Mouse (Mus musculus): ENCODE measurements around the gene Yipf2. TPM values are rescaled to one million over a fixed set of nuclear protein-coding genes. Genes with fewer than 3 reads are reported as not detected.

The Yipf2 gene
- total and polyA plus RNA-seq, 3 experiments: 16.6 to 21.2 (median 17.5) TPM

DNA sequence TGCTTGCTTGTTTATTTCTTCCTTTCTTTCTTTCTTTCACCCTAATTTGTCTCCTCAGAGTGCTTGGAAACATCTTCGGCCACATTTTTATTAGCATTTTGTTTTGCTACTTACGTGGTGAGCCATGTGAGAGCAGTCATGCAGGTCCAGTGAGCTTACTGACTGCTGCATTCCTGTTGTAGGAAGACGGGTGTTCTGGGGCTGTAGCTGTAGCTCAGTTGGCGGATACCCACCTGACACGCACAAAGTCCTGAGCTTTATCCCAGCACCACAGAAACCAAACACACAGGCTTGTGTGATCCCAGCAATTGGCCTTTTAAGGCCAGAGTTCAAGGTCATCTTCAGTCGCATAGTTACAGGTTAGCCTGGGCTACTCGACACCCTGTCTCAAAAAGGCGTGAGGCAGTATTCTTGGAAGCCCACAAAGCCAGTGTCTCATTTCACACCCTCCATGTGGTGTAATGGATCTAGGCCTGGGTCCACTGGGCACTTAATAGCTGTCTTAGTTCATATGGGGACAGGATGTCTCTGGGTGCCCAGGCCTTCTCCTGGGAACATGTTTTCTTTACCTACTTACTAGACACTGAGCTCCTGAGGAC lies 23.9 kb downstream of the Yipf2 start:
- H3K36me3 ChIP-seq (replicated peaks in 1 of 2; ENCODE audit: control insufficient read depth in 1 of 2, insufficient read depth in 1 of 2, low read length in 1 of 2): peaks cover 30 to 73% of the 10 kb centered on the region in 2 experiments
- H3K9ac ChIP-seq (ENCODE audit: insufficient read depth, low read depth): no peak overlapping the region
- TF ChIP-seq JUND (conservative IDR thresholded peaks at IDR 0.05; ENCODE audit: low read depth, low read length): no peak
- no peak for TF ChIP-seq NELFE (IDR thresholded peaks at IDR 0.05; ENCODE audit: low read depth, low read length)
- no peak for TF ChIP-seq USF2 (conservative IDR thresholded peaks at IDR 0.05; ENCODE audit: low read depth, low read length)
- no peak for TF ChIP-seq MAX (IDR thresholded peaks at IDR 0.05; ENCODE audit: low read length)
- no peak for TF ChIP-seq NRF1 (IDR thresholded peaks at IDR 0.05; ENCODE audit: low read depth, low read length)
- no peak for TF ChIP-seq BHLHE40 (IDR thresholded peaks at IDR 0.05; ENCODE audit: low read depth, low read length)
- H3K4me3 ChIP-seq (replicated peaks in 1 of 3; ENCODE audit: low read depth in 2 of 3, low read length in 2 of 3, poor library complexity in 1 of 3): no peak overlapping the region
- DNase-seq (ENCODE audit: extremely low read depth): no peak
- in situ Hi-C loops (cut with MboI; ENCODE audit: low pct_ligation_motif_present, low pct_unique_long_range_greater_than_20kb, low sequenced_read_pairs) (no loop called here), dilution Hi-C loops (cut with MboI; ENCODE audit: extremely low pct_ligation_motif_present, extremely low pct_unique_long_range_greater_than_20kb, low sequenced_read_pairs) (no loop called here)
- peaks cover 4% of the 10 kb centered on the region for H3K79me2 ChIP-seq (replicated peaks; ENCODE audit: control insufficient read depth, extremely low read depth, insufficient read depth, poor library complexity, severe bottlenecking)
- no peak overlapping the region for H3K4me2 ChIP-seq (ENCODE audit: insufficient read depth, low read depth, poor library complexity, severe bottlenecking)
- H3K27ac ChIP-seq (ENCODE audit: insufficient read depth, low read depth): no peak overlapping the region
- no peaks in the 10 kb centered on the region for H3K27me3 ChIP-seq (replicated peaks)
- H3K4me1 ChIP-seq (ENCODE audit: control insufficient read depth in 1 of 2, insufficient read depth in 2 of 2): peaks cover 13 to 45% of the 10 kb centered on the region in 2 experiments
- H3K9me3 ChIP-seq (replicated peaks; ENCODE audit: low read length): no peaks in the 10 kb centered on the region

DNA sequence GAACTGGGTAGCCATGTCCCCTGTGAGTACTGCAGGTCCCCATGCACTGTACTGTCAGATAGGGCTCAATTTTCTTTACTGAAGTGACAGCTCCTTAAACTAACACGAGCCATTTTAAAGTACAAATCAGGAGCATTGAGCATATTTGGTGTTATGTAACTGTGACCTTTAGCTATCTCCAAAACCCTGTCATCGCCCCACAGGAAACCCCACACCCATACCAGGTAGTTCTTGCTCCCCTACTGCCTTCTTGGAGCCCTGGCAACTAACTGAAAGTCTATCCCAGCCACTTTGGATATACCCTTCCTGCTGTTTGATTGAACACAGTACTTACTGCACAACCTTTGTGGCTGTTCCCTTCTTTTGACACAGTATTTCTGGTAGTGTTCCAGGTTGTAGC lies 25.6 kb downstream of the Yipf2 start:
- in situ Hi-C loops (cut with MboI; ENCODE audit: low pct_ligation_motif_present, low pct_unique_long_range_greater_than_20kb, low sequenced_read_pairs) (no loop called here), dilution Hi-C loops (cut with MboI; ENCODE audit: extremely low pct_ligation_motif_present, extremely low pct_unique_long_range_greater_than_20kb, low sequenced_read_pairs) (no loop called here)
- DNase-seq (ENCODE audit: extremely low read depth): no peak
- peaks cover 4% of the 10 kb centered on the region for H3K79me2 ChIP-seq (replicated peaks; ENCODE audit: control insufficient read depth, extremely low read depth, insufficient read depth, poor library complexity, severe bottlenecking)
- TF ChIP-seq USF1 (IDR thresholded peaks at IDR 0.05; ENCODE audit: low read depth, low read length): no peak
- TF ChIP-seq MAZ (IDR thresholded peaks at IDR 0.05; ENCODE audit: low read depth, low read length): no peak
- no peak for TF ChIP-seq ZKSCAN1 (IDR thresholded peaks at IDR 0.05; ENCODE audit: borderline replicate concordance, low read depth, low read length)
- no peak for TF ChIP-seq CTCF (conservative IDR thresholded peaks at IDR 0.05 in 1 of 2, IDR thresholded peaks at IDR 0.05 in 1 of 2; ENCODE audit: low read depth in 2 of 2, low read length in 2 of 2)
- no peak for TF ChIP-seq MEF2A (IDR thresholded peaks at IDR 0.05; ENCODE audit: borderline replicate concordance, low read depth, low read length)
- no peak for TF ChIP-seq NRF1 (IDR thresholded peaks at IDR 0.05; ENCODE audit: low read depth, low read length)
- no peak for TF ChIP-seq TBP (conservative IDR thresholded peaks at IDR 0.05; ENCODE audit: low read depth, low read length)
- no peak for TF ChIP-seq MAX (IDR thresholded peaks at IDR 0.05; ENCODE audit: low read length)
- no peak for TF ChIP-seq SIN3A (IDR thresholded peaks at IDR 0.05; ENCODE audit: low read length)
- TF ChIP-seq POLR2AphosphoS2 (IDR thresholded peaks at IDR 0.05; ENCODE audit: low read depth, low read length): no peak
- no peak for TF ChIP-seq POLR2A (IDR thresholded peaks at IDR 0.05; ENCODE audit: low read depth, low read length)
- TF ChIP-seq HCFC1 (IDR thresholded peaks at IDR 0.05; ENCODE audit: low read depth, low read length): no peak
- no peak for TF ChIP-seq RAD21 (IDR thresholded peaks at IDR 0.05; ENCODE audit: low read depth, low read length)
- TF ChIP-seq JUN (IDR thresholded peaks at IDR 0.05; ENCODE audit: insufficient read depth, low read depth, low read length): no peak
- no peak for TF ChIP-seq MYC (IDR thresholded peaks at IDR 0.05; ENCODE audit: low read depth, low read length)
- no peak for TF ChIP-seq SMC3 (IDR thresholded peaks at IDR 0.05; ENCODE audit: low read depth, low read length)
- no peak for TF ChIP-seq BHLHE40 (IDR thresholded peaks at IDR 0.05; ENCODE audit: low read depth, low read length)
- H3K9me3 ChIP-seq (replicated peaks; ENCODE audit: low read length): no peaks in the 10 kb centered on the region
- H3K4me1 ChIP-seq (ENCODE audit: control insufficient read depth in 1 of 2, insufficient read depth in 2 of 2): peaks cover 13 to 45% of the 10 kb centered on the region in 2 experiments
- peaks cover 24 to 68% of the 10 kb centered on the region in 2 experiments for H3K36me3 ChIP-seq (replicated peaks in 1 of 2; ENCODE audit: control insufficient read depth in 1 of 2, insufficient read depth in 1 of 2, low read length in 1 of 2)
- no peak overlapping the region for H3K4me3 ChIP-seq (replicated peaks in 1 of 3; ENCODE audit: low read depth in 2 of 3, low read length in 2 of 3, poor library complexity in 1 of 3)
- no peak overlapping the region for H3K27ac ChIP-seq (ENCODE audit: insufficient read depth, low read depth)
- no peak overlapping the region for H3K4me2 ChIP-seq (ENCODE audit: insufficient read depth, low read depth, poor library complexity, severe bottlenecking)
- no peak overlapping the region for H3K9ac ChIP-seq (ENCODE audit: insufficient read depth, low read depth)
- no peaks in the 10 kb centered on the region for H3K27me3 ChIP-seq (replicated peaks)

Data from CH12.LX (cell line).